Mouse (Mus musculus) common myeloid progenitor, adult 5-6 weeks (primary cell): ENCODE data around the gene Helz. TPM values are rescaled to one million over a fixed set of nuclear protein-coding genes. Genes with fewer than 3 reads are reported as not detected.

ENCODE experiments used
- ATAC-seq: replicated peaks from 2 replicates; pipeline ENCODE4 v1.8.0; 2016; ENCODE audit warnings: low read depth, mild to moderate bottlenecking, moderate TSS enrichment, inconsistent platforms; ENCODE audit not compliant: poor library complexity, severe bottlenecking
- total RNA-seq: library from RNA; stranded (forward); fragments of 200-1000, 187-1606 nt; gene quantifications from 2 replicates; pipeline ENCODE4 v1.2.3, GENCODE M21; 2017

The Helz gene
- total RNA-seq, 1 experiment from 2014 or later = 35.9 TPM

DNA sequence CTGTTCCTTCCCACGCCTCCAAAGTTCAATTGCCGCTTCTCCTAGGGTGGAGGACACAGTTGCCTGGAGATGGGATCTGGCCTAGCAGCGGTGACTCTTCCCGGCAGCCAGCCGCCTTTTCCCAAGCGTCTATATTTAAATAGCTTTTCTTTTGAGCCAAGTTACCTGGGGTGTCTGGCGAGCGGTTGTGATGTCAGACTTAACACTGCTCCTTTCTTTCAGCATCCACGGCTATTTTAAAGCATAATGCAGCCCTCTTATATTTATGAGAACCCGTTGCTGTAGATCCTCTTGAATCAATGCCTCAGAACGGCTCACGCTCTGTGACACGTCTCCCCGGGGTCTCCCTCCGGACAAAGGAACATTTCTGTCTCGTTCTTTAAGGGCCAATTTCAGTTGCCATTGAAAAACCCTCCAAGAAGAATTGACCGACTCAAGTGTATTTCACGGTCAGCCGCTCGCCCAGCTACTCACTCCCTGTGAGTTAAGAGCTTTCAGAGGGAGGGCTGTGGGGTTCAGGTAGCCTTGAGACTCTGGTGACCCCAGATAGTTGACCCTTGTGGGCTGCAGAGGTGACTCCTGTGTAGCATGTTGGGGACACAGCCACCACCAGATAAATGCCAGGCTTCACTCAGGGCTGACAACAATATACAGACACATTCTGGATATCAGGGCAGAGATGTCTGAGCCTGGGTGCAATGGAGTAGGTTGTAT lies 160.3 kb downstream of the Helz start:
- no peak for ATAC-seq

DNA sequence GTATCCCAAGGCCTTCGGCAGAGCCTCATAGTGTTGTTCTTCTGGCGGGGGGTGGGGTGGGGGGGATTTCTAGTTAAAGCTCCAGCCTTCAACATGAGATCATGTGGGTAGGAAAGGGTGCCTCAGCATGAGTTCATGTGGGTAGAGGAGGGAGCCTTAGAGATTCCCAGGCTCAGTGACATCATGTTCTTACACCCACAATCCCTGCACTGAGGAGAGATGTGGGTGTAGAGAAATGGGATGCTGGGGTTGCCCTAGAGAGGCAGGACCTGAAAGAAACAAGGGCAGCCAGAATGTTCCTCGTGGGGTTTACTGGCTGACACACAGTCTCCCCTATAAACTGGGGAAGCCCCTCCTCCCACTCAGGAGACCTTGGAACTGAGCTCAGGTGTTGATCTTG lies 162.6 kb downstream of the Helz start:
- ATAC-seq = no peak

DNA sequence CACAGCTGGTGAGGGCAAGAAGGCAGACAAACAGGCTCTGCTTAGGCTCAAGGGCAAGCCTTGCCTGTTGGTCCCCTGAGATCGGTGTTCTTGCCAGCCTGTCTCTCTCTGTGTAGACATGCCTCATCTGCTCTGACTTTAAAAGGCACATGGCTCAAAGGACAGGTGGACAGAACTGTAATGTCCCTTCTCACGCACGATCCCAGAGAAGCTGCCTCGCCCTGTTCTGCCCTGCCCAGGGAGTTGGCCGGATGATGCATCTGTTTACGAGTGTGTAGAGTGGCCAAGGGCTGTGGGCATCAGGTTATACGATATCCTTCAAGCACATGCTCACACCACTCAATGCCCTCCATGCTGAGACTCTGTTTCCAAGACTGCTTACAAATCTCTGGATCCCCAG lies 166.6 kb downstream of the Helz start:
- no peak for ATAC-seq

DNA sequence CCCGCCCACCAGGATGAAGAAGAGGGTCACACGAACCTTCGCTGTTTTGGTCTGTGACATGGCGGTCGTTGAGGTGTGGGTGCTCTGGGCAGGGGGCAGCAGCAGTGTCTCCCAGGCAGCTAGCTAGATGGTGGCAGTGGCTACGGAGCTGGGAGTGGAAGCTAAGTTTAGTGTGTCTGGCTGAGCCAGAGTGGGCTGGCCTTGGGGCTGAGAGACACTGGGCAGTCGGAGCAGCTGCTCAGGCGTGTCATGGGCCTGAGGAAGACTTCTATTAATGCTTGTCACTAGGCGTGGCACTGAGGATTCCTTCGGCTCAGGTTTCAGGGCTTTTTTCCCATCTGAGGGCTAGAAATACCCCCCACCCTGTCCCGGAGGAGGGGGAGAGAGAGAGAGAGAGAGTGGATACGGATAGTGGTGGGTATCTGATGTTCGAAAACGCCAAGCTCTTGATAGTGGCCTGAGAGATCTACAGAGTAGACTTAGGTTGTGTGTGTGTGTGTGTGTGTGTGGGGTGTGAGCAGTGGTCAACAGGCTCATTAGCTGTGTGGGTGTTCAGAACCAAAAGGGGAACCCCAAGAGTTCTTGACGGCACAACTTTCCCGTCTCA lies 168.7 kb downstream of the Helz start, which contains the start of gene Cacng1:
Gene Cacng1 (minus strand): TSS at position 191 of the 607 bp plus-strand sequence.
- no peak for ATAC-seq

DNA sequence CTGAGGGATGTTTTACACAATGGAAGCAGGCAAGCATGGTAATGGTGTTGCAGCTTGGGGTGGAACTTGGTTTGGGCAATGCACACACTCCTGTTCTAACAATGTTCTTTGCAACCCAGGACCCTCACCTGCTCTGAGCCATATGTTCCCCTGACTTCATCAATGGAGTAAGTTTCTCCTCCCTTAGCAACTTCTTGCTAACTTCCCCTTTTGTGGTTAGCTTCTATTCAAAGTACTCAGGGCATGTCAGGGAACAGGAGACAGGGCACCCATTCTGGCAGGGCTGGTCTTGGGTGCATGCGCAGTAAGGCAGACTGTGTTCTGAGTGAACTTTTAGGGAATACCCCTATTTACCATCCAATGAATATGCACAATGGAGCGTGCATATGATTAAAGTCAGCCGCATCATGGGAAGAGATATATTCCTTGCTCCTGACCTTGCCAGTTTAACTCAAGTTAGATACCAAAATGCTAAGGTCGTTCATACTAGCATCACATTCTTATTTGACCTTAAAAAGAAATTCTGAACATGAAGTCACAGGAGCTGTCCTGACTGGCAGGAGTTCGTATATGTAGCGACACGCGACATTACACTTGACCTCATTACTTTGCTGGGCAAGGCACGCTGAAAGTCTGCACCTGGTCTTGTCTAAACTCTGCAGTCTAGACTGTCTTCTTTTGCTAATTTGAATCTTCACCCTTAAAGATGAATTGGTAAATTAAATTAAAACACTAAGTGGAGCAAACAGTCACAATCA lies 172.7 kb downstream of the Helz start:
- peak; percentile 97 for ATAC-seq

DNA sequence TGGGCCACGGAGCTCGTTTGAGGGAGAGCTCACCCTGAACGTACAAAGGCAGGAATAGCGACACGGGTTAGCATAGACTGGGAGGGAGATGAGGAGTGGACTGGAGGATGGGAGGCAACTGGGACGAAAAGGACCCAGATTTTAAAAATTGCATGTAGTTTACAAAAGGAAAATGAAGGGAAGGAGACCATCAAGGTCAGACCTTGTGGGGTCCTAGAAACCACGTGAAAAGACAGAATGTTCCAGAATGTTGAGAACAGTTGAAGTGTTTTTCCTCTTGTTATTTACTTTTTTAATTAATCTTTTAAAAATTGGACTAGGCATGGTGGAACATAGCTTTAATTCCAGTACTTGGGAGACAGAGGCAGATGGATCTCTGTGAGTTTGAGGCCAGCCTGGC lies 173.3 kb downstream of the Helz start:
- ATAC-seq = no peak

DNA sequence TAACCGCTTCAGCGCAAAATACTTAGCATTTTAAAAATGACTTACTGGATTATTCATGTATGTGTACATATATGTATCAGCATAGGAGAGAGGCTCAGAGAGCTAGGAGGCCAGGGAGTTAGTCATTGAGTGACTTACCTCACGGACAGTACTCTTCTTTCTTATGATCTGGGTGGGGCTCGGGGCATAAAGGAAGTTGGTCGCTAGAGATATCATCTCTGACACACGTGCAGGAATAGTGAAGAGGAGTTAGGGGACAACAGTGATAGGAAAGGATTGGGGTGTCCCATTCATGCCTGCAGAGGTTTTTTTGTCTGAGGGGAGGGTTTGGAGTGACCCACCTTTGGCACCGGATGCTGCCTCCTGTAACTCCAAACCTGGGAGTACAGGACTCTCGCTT lies 176.9 kb downstream of the Helz start:
- no peak for ATAC-seq

DNA sequence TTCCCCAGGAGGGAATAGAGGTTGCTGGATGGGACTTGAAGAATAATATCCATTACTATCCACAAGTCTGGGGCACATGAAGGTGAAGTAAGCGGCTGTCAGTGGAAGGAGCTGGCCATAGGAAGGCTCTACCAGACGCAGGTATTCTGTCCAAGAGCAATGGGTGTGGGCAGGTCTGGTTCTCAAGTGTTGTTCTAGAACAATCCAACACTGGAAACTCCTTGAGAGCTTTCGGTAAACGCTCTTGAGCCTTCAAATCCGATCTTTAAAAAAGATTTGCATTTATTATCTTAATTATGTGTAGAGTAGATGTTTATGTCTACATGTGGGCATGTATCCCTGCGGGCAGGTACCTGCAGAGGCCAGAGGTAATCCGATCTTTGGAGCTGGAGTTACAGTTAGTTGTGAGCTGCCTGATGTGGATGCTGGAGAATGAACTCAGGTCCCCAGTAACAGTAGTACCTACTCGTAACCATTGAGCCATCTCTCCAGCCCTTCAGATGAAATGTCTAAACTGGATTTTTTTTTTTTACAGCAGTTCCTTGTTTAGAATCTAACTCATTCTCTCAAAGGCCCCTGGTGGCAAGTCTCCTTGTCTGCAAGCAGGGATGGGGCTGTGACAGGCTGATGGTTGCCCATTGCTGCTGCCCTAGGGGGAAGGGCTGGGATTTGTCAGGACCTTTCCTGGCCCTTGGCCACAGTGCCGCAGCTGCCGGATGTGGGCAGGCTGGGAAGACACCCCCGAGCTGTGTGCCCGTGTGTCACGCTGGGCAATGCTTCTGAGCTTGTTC lies 180.5 kb downstream of the Helz start:
- no peak for ATAC-seq

DNA sequence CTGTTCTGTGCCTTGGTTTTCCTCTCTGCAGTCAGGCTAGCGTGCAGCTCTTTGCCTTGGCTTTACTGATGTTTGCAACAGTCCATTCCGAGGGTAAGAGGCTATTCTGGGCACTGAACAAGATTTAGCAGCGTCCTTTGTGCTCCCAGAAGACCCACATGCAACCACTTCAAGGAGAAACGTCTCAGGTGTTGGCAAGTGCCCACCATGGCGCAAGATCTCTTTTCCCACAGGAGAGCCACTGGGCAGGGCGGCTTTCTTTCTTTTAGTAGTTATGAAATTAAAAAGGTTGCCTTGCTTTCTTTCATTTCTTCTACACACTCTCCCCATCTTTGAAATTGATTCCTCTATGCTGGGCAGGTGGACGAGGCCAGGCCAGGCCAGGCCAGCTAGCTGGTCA lies 181.4 kb downstream of the Helz start:
- no peak for ATAC-seq

DNA sequence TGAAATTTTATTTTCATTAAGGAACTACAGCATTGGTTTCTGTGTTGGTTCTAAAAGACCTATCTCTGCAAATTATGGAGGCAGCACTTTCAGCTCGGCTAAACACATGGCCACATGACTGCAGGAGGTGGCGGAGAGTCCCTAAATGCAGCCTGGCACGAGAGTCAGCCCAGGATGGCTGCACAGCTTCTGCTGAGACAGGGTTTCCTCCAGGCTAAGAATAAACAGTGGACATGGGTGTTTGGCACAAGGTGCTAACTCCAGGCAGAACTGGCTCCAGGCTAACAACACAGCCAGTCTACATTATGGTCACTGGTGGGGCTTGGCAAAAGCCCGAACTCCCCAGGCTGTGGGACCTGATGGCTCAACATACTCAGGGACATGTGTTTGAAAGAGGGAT lies 183.2 kb downstream of the Helz start:
- ATAC-seq = no peak

DNA sequence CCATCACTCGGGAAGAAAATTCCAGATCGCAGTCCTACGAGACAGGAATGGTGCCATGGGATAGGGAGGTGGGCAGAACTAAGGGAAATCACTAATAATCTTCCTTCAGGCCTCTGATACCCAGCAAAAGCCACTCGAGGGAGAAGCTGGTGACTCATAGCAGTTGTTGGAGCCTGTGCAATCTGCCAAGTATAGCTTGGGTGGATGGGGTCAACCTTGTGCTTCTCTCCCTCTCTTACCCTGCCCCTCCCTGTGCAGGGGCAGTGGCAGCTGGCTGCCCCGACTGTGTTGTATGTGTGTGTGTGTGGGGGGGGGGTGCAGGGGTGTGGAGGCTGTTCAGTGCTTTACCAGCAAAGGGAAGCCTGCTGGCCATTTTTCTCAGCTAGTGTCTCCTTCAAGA lies 183.8 kb downstream of the Helz start:
- no peak for ATAC-seq

DNA sequence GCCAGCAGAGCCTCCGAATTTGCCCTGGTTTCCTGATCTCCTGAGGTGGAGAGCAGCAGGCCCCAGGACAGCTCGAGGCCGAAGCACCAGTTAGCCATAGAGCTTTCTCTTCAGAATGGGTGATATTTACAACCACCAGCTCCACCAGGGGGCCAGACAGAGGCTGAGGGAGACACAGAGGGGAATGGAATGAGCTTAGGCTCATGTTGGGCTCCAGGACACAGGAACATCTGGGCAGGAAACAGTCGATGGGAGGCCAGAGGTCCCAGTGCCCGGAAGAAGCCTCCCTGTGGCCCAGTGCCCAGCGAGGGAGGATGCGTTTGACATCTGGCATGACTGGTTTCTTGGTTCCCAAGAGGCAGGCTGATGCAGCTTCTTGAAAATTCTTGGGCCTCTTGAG lies 186.4 kb downstream of the Helz start:
- ATAC-seq = no peak

DNA sequence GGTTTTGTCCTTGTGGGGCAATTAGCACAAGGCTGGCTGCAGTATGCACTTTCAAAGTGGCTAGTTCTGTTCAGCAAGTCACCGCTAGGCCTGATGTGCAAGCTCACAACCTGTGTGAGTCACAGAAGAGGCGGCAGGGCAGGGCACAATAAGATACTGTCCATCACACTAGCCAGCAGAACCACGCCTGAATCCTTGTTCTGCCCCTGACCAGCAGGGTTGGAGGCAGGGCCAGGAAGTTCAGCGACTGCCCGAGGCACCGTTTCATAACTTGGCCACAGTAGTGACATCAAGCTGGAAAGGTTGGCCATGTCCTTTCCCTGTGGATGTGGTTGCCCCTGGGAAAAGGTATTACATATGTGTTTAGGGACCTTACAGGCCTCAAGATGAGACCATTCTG lies 190.2 kb downstream of the Helz start:
- ATAC-seq = no peak

DNA sequence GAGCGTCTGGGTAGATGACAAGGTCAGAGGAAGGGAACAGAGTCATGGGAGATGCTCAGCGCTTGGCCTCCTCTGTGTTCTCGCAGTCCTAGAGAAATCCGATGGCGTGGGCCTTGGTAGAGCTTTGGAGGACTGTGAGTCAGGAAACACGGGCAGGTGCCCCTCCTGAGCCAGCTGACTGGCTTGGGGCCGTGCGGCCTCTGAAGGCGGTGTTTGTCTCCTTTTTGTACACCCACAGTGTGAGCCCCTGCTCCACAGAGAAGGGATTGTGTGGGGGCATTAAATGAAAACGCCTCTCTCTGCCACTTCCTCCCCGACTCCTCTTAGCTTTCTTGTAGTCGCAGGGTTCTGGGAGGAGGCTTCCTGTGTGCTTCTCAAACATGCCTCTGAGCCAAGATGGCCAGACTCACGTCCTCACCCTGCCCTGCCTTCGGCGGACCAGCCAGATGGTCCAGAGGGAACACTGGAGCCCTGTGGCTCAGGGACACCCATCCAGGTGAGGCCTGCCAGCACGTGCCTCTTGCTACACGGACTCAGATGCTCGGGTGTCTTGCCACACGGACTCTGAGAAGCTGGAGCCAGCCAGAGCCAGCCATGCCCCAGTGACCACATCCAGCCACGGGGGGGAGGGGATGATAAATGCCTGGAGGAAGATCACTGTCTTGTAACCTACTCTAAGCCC lies 190.8 kb downstream of the Helz start:
- ATAC-seq = no peak

DNA sequence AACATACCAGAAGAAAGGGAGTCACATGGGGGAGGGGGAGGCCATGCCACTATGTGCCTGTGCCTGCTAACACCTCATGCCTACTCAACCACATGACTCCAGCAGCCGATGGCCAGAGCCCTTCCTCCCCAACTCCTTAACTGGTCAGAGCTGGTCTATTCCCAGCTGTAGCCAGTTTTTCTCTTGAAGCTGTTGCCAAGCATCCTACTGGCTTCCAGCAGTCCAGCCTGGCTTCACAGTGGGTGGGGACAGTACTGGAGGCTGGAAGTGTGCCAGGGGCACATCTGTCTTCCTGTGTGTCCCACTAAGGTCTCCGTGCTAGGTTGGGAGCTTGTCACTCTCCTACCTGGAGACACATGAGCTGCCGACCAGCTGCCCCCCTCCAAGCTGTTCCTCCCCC lies 195.4 kb downstream of the Helz start:
- no peak for ATAC-seq

Other genes with a start within 250 kb of the Helz start
- gene Pitpnc1, start 77.2 kb upstream of the Helz start, total RNA-seq = 36.5 and 42.8 TPM in 2 replicates
- 119 and 150 TPM in 2 replicates for gene Psmd12, start 68.4 kb upstream of the Helz start, total RNA-seq
- gene Cacng1, start 168.6 kb downstream of the Helz start, total RNA-seq = not detected in 2 replicates
- not detected in 2 replicates for gene Cacng4, start 246.6 kb downstream of the Helz start, total RNA-seq